Mouse (Mus musculus): ENCODE results near the gene Cnr2. TPM values are rescaled to one million over a fixed set of nuclear protein-coding genes. Genes with fewer than 3 reads are reported as not detected.

The Cnr2 gene
- polyA plus RNA-seq, 1 experiment: not detected

GRCm38 (mm10) chr4:135900008-135900407 lies 4.8 kb downstream of the Cnr2 start:
- Histone ChIP-seq H3K4me3 (ENCODE audit: insufficient read depth, low read length) (no peak overlapping the region), H3K27ac (ENCODE audit: insufficient read depth, low read length) (no peak overlapping the region), H3K4me1 (ENCODE audit: control insufficient read depth, insufficient read depth, low read length) (no peaks in the 10 kb centered on the region)
- no peak for TF ChIP-seq CTCF (IDR thresholded peaks at IDR 0.05; ENCODE audit: borderline replicate concordance, insufficient read depth, low read length)
- TF ChIP-seq POLR2A (IDR thresholded peaks at IDR 0.05; ENCODE audit: low read depth, low read length): no peak

GRCm38 (mm10) chr4:135902606-135903242 lies 7.5 kb downstream of the Cnr2 start:
- Histone ChIP-seq H3K27ac (ENCODE audit: insufficient read depth, low read length) (no peak overlapping the region), H3K4me1 (ENCODE audit: control insufficient read depth, insufficient read depth, low read length) (no peaks in the 10 kb centered on the region), H3K4me3 (ENCODE audit: insufficient read depth, low read length) (no peak overlapping the region)
- TF ChIP-seq CTCF (IDR thresholded peaks at IDR 0.05; ENCODE audit: borderline replicate concordance, insufficient read depth, low read length) (no peak), POLR2A (IDR thresholded peaks at IDR 0.05; ENCODE audit: low read depth, low read length) (no peak)

- TF ChIP-seq POLR2A (IDR thresholded peaks at IDR 0.05; ENCODE audit: low read depth, low read length) (no peak), CTCF (IDR thresholded peaks at IDR 0.05; ENCODE audit: borderline replicate concordance, insufficient read depth, low read length) (no peak)
- H3K4me3 ChIP-seq (ENCODE audit: insufficient read depth, low read length): no peak overlapping the region
- no peaks in the 10 kb centered on the region for H3K4me1 ChIP-seq (ENCODE audit: control insufficient read depth, insufficient read depth, low read length)
- H3K27ac ChIP-seq (ENCODE audit: insufficient read depth, low read length): no peak overlapping the region
These were observed 9.6 kb downstream of the Cnr2 start for GRCm38 (mm10) chr4:135904810-135905209.

- no peak for TF ChIP-seq POLR2A (IDR thresholded peaks at IDR 0.05; ENCODE audit: low read depth, low read length)
- TF ChIP-seq CTCF (IDR thresholded peaks at IDR 0.05; ENCODE audit: borderline replicate concordance, insufficient read depth, low read length): no peak
- Histone ChIP-seq H3K4me3 (ENCODE audit: insufficient read depth, low read length) (no peak overlapping the region), H3K4me1 (ENCODE audit: control insufficient read depth, insufficient read depth, low read length) (no peaks in the 10 kb centered on the region), H3K27ac (ENCODE audit: insufficient read depth, low read length) (no peak overlapping the region)
These were observed 11.4 kb downstream of the Cnr2 start for GRCm38 (mm10) chr4:135906633-135907032.

DNA sequence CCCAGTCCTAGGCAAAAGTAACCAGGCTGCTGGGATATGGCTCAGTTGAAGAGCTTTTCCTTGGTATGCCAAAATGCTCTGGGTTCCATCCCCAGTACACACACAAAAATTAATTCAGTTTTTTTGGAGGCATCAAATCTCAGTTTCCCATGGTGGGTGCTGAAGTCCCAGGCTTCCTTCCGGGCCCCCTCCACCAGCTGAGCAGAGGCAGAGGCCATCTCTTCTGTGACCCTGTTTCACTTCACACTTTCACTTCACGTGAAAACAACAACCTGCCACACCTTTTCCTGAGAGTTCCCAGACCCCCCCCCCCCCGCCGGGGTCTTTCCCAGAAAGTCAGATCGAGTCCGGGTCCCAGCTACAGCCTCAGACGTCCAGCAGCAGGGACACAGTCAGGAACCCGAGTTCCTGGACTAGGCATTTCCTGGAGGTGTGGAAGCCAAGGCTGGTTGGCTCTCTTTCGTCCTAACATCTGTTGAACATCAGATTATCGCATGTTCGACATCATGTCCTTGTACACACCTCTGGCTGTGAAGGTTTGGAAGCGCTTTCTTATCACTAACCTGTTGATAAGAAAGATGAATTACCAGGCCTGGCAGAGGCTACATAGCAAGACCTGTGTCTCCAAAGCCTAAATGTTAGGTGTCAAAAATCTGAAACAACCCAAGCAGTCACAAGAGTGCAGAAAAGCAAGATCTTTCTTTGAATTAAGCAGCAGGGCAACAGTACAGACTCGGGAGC lies 14.3 kb downstream of the Cnr2 start:
- H3K4me3 ChIP-seq (ENCODE audit: insufficient read depth, low read length): no peak overlapping the region
- H3K27ac ChIP-seq (ENCODE audit: insufficient read depth, low read length): no peak overlapping the region
- TF ChIP-seq POLR2A (IDR thresholded peaks at IDR 0.05; ENCODE audit: low read depth, low read length) (no peak), CTCF (IDR thresholded peaks at IDR 0.05; ENCODE audit: borderline replicate concordance, insufficient read depth, low read length) (no peak)
- no peaks in the 10 kb centered on the region for H3K4me1 ChIP-seq (ENCODE audit: control insufficient read depth, insufficient read depth, low read length)

DNA sequence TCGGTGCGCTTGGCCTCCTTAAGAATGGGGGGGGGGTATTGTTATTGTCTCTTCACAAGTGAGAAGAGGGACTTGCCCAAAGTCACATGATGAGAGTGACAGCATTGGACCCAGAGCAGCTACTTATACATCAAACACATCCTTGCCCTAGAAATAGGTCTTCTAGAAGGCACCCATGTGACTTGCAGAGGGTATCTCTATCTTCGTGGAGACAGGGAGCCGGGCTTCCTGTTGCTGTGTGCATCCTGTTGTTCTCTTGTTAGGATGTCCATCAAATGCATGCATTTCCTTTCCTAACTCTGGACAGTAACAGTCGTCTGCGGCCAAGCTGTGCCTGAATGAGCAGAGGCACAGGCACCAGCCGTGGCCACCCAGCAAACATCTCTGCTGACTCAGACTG lies 16.3 kb downstream of the Cnr2 start:
- Histone ChIP-seq H3K27ac (ENCODE audit: insufficient read depth, low read length) (no peak overlapping the region), H3K4me1 (ENCODE audit: control insufficient read depth, insufficient read depth, low read length) (no peaks in the 10 kb centered on the region), H3K4me3 (ENCODE audit: insufficient read depth, low read length) (no peak overlapping the region)
- TF ChIP-seq CTCF (IDR thresholded peaks at IDR 0.05; ENCODE audit: borderline replicate concordance, insufficient read depth, low read length) (no peak), POLR2A (IDR thresholded peaks at IDR 0.05; ENCODE audit: low read depth, low read length) (no peak)

DNA sequence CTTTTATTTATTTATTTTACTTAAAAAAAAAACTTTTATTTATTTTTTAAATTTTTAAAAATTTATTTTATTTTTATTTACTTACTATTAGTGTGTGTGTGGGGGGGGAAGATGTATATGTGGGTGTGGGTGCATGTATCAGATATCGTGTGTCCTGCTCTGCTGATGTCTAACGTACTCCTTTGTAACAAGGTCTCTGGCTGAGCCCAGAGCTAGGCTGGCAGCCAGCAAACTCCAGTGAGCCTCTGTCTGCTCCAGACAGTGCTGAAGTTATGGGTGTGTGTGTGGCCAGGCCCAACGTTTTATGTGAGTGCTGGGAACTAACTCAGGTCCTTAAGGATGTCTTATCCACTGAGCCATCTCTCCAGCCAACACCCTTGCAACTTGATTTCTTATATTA lies 17.0 kb downstream of the Cnr2 start:
- Histone ChIP-seq H3K4me3 (ENCODE audit: insufficient read depth, low read length) (no peak overlapping the region), H3K27ac (ENCODE audit: insufficient read depth, low read length) (no peak overlapping the region), H3K4me1 (ENCODE audit: control insufficient read depth, insufficient read depth, low read length) (no peaks in the 10 kb centered on the region)
- TF ChIP-seq POLR2A (IDR thresholded peaks at IDR 0.05; ENCODE audit: low read depth, low read length) (no peak), CTCF (IDR thresholded peaks at IDR 0.05; ENCODE audit: borderline replicate concordance, insufficient read depth, low read length) (no peak)

GRCm38 (mm10) chr4:135912835-135913234 lies 17.6 kb downstream of the Cnr2 start:
- Histone ChIP-seq H3K27ac (ENCODE audit: insufficient read depth, low read length) (no peak overlapping the region), H3K4me3 (ENCODE audit: insufficient read depth, low read length) (no peak overlapping the region), H3K4me1 (ENCODE audit: control insufficient read depth, insufficient read depth, low read length) (no peaks in the 10 kb centered on the region)
- no peak for TF ChIP-seq POLR2A (IDR thresholded peaks at IDR 0.05; ENCODE audit: low read depth, low read length)
- TF ChIP-seq CTCF (IDR thresholded peaks at IDR 0.05; ENCODE audit: borderline replicate concordance, insufficient read depth, low read length): no peak

DNA sequence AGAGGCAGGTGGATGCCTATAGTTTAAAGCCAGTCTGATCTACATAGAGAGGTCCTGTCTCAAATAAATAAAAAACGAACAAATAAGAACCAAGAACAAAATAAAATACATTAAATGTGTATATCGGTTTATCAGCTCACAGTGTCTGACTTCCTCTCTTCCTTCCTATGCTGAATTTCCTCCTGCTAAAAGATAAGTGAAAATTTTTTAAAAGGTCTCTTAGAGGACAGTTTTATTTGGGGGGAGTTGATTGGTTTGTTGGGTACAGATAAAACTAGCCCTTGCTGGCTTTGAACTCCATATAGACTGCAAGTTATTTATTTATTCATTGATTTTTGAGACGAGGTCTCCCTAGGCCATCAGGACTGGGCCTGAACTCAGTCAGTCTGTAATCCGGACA lies 18.2 kb downstream of the Cnr2 start:
- Histone ChIP-seq H3K27ac (ENCODE audit: insufficient read depth, low read length) (no peak overlapping the region), H3K4me3 (ENCODE audit: insufficient read depth, low read length) (no peak overlapping the region), H3K4me1 (ENCODE audit: control insufficient read depth, insufficient read depth, low read length) (no peaks in the 10 kb centered on the region)
- TF ChIP-seq CTCF (IDR thresholded peaks at IDR 0.05; ENCODE audit: borderline replicate concordance, insufficient read depth, low read length) (no peak), POLR2A (IDR thresholded peaks at IDR 0.05; ENCODE audit: low read depth, low read length) (no peak)

DNA sequence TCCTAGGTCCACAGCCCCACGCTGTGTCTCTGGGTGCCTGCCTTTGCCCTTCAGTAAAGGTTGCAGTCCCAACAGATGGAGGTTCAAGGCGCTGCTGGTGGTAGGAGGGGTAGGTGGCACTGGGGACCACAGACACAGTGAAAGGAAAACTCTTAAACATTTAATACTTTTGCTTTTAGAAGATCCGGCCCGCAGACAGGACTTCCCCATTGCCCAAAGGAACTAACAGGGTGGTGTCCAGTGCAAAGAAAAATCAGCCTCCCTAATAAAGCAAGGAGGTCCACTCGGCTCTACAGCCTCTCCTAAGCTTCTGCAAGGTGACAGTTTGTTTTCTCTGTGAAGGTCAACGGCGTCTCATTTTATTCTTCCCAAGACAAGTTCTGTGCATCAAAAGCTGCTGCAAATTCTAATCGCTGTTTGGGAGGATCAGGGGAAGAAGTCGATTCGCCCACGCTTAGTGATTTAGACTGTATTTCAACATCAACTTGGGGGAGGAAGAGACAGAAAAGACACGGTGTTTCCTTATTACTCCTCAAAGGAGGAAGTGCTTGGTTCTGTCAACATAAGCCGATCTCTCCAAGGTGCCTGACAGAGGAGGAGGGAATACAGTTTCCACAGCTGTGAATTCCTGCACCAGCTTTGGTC lies 23.6 kb downstream of the Cnr2 start:
- TF ChIP-seq POLR2A (IDR thresholded peaks at IDR 0.05; ENCODE audit: low read depth, low read length) (no peak), CTCF (IDR thresholded peaks at IDR 0.05; ENCODE audit: borderline replicate concordance, insufficient read depth, low read length) (no peak)
- Histone ChIP-seq H3K4me3 (ENCODE audit: insufficient read depth, low read length) (no peak overlapping the region), H3K4me1 (ENCODE audit: control insufficient read depth, insufficient read depth, low read length) (0 out of 2 replicates have a peak, but pooled peaks cover 3% of the 10 kb centered on the region), H3K27ac (ENCODE audit: insufficient read depth, low read length) (no peak overlapping the region)
